Mouse (Mus musculus) layer of hippocampus, adult 8-10 months (tissue): ENCODE data around the gene Galr2. TPM values are rescaled to one million over a fixed set of nuclear protein-coding genes. Genes with fewer than 3 reads are reported as not detected.

Source experiments
- DNase-seq, 2 experiments: peaks; one replicate each; pipeline ENCODE4 v3.0.0; 2022; ENCODE audit warnings: low spot score in 2 of 2
- total RNA-seq, 4 experiments: library from RNA; stranded (reverse); gene quantifications; 2 replicates each; pipeline ENCODE4 v1.2.4; 2022

Galr2 gene
- not detected for total RNA-seq

GRCm38 (mm10) chr11:116280751-116281663 is at the start of gene Galr2:
TSS of gene Galr2 (plus strand) at chr11:116280939.
- no peak for DNase-seq

GRCm38 (mm10) chr11:116232427-116232826 is 48.3 kb upstream of the Galr2 start:
- no peak for DNase-seq

- DNase-seq, result no peak
Measured at GRCm38 (mm10) chr11:116234901-116235300, 45.8 kb upstream of the Galr2 start.

- DNase-seq, result no peak
Measured at GRCm38 (mm10) chr11:116237742-116238395, 42.9 kb upstream of the Galr2 start, which contains the start of gene Evpl. TSS of gene Evpl (minus strand) at chr11:116238077.

GRCm38 (mm10) chr11:116239797-116240196 is 40.9 kb upstream of the Galr2 start:
- no peak for DNase-seq

- DNase-seq, result no peak
Measured at GRCm38 (mm10) chr11:116241744-116242235, 38.9 kb upstream of the Galr2 start.

- DNase-seq, result no peak
Measured at GRCm38 (mm10) chr11:116244580-116244979, 36.2 kb upstream of the Galr2 start.

- no peak for DNase-seq
Measured at GRCm38 (mm10) chr11:116245616-116246015, 35.1 kb upstream of the Galr2 start.

GRCm38 (mm10) chr11:116247502-116248222 is 33.1 kb upstream of the Galr2 start:
- no peak for DNase-seq

GRCm38 (mm10) chr11:116250898-116251297 is 29.8 kb upstream of the Galr2 start:
- no peak for DNase-seq

- DNase-seq, result no peak
Measured at GRCm38 (mm10) chr11:116253076-116253600, 27.6 kb upstream of the Galr2 start.

GRCm38 (mm10) chr11:116254627-116255026 is 26.1 kb upstream of the Galr2 start:
- no peak for DNase-seq

GRCm38 (mm10) chr11:116255090-116255981 is 25.4 kb upstream of the Galr2 start:
- no peak for DNase-seq

GRCm38 (mm10) chr11:116255982-116256675 is 24.6 kb upstream of the Galr2 start:
- no peak for DNase-seq

- no peak for DNase-seq
Measured at GRCm38 (mm10) chr11:116259461-116259860, 21.3 kb upstream of the Galr2 start.

- DNase-seq, result no peak
Measured at GRCm38 (mm10) chr11:116260259-116260658, 20.5 kb upstream of the Galr2 start.

- DNase-seq, result no peak
Measured at GRCm38 (mm10) chr11:116265352-116265751, 15.4 kb upstream of the Galr2 start.

GRCm38 (mm10) chr11:116265850-116266249 is 14.9 kb upstream of the Galr2 start:
- DNase-seq, result no peak

- DNase-seq, result no peak
Measured at GRCm38 (mm10) chr11:116267637-116268036, 13.1 kb upstream of the Galr2 start.

GRCm38 (mm10) chr11:116268313-116268712 is 12.4 kb upstream of the Galr2 start:
- no peak for DNase-seq
